Mouse (Mus musculus) ovary, adult 18-20 months (tissue): ENCODE measurements around the gene Gimap7.

Source experiments
- DNase-seq: peaks from one replicate; pipeline ENCODE4 v3.0.0; 2022; ENCODE audit warnings: low spot score, mixed read lengths

Gimap7 gene

DNA sequence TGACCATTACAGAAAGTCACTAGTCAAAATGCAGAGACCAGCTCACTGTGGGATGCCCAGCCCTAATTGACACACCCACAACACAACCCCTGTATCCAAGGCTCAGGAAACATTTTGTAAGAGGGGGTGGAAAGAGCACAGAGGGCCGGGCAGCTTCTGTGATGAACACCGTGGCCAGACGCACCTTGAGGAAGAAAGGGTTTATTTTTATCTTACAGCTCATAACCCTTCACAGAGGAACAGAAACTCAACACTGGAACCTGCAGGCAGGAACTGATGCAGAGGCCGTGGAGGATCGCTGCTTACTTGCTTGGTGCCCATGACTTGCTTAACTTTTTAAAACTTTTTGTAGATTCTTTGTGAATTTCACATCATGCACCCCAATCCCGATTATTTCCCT, 25.5 kb upstream of the Gimap7 start:
- no peak for DNase-seq

DNA sequence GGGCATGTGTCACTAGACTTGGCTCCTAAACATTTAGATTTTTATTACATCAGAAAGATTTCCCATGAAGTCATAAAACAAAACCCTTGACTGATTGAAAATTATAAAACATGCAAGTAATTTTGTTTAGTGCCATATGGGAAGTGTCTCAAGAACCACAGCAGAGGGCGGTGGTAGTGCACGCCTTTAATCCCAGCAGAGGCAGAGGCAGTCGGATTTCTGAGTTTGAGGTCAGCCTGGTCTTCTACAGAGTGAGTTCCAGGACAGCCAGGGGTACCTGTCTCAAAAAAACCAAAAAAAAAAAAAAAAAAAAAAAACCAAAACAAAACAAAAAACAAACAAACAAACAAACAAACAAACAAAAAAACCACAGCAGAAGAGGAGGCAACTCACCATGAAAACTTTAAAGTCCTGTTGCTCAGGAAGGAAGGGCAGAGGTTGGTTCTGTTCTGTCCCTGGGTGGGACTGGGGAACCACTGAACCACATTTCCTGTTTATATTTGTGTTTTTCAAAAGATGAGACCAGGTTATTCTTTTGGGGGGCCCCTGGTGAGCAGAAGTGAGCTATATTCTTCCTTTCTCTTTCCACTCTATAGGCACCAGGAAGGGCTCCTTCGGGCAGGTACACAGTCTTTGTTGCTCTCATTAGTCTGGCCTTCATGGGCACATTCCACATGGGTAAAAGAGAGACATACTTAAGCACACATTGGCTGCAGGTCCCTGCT, 21.4 kb upstream of the Gimap7 start:
- DNase-seq: no peak

DNA sequence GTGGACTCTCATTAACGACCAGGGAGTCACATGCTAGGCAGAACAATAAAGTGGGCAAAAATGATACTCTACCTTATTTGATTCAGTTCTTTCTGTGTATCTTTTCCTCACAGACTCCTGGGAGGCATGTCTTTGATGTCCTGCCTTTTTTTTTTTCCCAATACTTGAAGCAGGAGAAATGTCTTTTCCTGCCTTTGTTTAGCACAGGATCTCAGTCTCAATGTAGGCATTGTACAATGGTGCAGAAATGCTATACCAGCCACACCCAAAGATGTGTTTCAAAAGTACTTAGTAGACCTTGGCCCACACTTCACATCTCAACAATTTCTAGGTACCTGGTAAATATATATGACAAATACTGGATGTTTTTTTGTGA, 20.9 kb upstream of the Gimap7 start:
- no peak for DNase-seq

DNA sequence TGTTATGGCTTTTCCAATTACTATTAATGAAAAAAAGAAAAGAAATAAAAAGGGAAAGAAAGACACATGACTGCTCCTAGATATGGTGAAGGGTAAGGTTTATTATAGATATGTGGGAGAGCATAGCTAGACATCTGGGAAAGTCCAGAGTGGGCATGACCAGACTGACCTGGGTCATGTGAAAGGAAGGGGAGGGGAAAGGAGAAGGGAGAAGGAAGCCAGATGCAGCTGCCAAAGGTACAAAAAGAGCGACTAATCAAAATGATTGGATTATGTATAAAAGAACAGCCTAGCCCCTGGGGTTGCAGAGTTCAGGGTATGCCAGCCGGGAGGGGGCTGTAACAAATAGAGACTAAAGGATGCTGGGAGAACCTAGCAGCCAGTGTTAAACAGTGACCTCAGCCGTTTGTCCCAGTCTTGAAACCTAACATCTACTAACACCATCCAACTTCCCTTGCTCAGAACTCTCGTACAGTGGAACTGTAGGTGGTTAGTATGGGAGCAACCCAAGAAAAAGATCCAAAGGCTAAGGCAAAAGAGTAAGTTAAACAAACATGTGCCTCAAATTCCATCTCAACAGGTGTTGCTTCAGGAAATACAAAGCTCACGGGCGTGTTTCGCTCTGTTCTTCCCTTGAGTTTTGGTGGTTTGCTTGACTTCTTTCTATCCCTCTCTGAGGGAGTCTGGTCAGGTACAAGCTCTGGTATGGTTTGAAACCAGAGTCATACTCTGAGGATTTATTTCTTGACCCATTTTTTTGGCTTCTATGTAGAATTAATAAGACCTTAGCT, 20.2 kb upstream of the Gimap7 start:
- no peak for DNase-seq

DNA sequence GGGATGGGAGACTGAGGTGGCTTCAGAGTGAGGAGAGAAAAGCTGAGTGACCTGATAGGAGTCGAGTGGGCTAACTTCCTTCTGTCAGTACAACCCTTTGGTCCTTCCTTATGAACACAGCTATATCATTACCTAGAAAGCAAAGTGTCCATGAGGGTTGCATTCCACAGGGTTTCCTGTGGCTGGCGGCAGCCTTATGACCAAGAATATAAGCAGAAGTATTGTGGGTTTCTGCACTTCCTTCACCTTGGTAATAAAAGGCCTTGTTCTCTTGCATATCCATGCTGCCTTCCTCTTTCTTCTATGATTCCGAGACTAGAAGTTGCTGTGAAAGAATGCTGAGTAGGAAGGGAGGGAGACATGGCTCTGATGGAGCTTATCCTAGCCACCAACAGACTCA, 19.5 kb upstream of the Gimap7 start:
- DNase-seq: no peak

DNA sequence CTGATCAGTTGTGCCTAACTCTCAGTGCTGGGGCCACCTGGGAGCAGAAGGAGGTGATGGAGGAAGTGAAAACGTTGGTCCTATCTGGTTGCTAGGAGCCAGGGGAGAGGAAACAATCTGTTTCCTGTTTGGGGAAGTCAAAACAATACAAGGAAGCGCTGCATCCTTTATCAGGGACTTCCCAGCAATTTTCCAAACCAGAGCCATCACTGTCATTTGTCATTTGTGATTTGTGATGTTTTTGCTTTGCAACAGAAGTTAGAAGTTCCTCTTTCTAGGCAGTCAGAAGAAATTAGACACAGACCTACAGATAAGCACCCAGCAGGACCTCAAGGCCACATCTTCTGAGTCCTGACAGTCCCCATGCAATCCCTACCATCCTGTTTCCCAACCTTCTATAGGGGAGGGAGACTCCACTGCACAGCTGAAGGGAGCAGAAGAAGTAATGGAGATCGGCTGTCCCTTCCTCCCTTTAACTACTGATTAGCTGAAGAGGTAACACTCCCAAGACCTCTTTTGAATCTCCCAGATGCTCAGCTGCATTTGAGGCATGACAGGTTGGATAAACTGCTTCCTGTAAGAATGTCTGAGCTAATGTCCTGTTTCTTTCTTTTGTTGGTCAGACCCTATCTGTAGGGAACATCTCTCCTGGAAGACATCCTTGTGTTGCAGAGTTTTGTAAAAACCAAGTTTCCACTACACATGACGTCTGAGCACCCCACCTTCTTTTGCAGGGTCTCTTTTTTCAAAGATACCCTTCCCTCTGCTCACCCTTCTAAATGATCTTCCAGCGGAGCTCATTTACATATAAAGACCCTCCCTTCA, 18.0 kb upstream of the Gimap7 start:
- no peak for DNase-seq

DNA sequence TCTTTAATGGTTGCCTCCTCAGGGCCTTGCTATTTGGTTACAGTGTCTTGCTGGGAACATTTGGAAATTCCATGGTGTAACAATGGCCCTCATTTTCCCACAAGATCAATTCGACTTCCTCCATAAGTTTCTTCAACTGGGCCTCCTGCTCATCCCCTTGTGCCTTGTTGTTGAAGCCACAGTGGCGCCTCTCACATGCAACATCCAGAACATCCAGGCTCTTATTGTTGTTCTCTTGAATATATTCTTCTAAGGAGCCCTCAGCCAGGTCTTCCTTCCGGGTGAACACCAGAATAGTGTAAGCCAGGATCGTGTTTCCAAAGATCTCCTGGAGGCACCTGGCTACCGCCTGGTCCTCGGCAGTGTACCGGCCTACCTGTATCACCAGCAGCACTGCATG, 16.3 kb upstream of the Gimap7 start:
- no peak for DNase-seq

DNA sequence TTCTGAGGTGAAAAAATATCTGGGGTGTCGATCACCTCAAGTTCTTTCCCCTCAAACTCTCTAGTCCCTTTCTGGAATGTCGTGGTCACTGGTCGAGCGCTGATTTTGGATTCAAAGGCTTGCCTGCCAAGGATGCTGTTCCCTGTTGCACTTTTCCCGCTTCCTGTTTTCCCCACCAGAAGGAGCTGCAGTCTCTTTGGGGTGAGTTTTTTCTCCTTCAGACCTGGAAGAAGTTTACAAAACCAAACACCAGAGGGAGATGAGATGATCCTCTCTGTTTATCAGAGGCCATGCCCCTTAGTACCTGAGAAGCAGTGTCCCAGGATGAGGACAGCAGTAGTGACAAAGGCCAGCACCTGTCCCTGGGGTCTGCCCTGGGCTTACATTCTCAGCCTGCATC, 15.8 kb upstream of the Gimap7 start:
- no peak for DNase-seq

DNA sequence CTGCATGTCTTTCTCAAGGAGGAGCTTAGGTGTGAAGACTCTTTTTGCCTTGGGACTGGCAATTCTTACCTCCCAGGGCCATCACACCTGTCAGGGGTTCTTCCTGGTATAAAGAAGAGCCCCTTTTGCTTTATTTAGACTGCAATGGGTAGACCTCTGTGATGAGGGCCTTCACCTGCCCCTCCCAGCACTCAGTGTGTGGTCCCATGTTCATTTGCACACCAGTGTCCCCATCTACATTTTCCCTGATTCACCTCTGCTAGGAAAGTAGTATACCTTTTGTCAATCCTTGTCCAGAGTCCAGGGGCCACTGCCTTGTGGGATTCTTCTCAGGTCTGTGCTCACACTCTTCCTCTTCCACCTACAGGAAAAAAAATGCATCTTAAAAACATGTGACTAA, 14.3 kb upstream of the Gimap7 start:
- DNase-seq: no peak

DNA sequence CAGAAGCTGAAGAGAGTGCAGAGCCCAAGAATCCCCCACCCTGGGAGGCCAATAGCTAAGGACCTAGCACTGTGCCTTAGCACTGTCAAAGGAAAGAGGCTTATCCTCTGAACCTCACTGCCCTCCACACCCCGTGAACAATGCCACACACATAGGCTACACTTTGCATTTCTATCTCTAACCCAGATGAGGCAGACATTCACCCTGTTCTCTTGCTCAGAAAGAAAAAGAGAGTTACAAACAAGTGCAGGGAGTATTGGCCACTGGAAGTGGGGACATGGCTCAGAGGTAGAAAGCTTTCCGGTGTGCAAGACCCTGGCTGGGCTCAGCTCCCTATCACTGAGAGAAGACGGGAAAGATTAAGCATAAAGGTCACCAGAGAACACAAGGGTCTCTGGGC, 12.3 kb upstream of the Gimap7 start:
- no peak for DNase-seq

DNA sequence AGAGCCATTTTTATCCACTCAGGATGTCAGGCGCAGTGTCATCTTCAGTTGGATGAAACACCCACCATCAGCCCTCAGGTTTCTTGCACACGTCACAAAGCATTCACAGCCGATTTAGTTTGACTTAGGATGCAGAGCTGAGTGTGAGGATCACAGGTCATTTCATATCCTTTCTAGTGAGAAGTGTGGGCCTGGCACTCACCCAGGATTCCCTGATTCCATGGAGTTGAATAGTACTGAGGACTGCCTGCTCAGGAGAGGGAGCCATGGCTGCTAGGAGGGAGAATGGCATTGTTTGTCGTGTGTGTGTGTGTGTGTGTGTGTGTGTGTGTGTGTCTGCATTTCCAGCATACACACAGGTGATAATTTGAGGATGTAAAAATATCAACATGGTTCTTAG, 1.9 kb downstream of the Gimap7 start:
- no peak for DNase-seq

DNA sequence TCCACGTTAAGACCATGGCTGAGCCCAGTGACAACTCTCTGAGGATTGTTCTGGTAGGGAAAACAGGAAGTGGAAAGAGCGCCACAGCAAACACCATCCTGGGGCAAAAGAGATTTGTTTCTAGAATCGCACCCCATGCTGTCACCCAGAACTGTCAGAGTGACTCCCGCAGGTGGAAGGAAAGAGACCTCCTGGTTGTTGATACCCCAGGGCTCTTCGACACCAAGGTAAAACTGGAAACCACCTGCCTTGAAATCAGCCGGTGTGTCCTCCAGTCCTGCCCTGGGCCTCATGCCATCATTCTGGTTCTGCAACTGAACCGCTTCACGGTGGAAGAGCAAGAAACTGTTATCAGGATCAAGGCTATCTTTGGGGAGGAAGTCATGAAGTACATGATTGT, 5.0 kb downstream of the Gimap7 start:
- no peak for DNase-seq

DNA sequence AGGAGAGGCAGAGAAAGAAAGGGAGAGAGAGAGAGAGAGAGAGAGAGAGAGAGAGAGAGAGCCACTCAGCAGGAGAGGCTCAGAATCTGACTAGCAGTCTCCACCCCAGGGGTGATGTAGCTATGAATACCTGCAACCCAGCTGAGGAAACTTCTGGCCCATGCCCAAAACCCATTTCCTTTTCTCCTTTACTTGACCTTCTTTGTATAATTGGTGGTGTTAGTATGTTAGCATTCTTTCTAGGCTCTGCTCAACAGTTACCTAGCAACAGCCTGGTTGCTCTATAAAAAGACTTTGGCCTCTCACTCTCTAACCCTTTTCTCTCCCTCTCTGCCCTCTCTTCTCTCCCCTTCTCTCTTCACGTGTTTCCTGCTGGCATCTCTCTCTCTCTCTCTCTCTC, 7.1 kb downstream of the Gimap7 start:
- DNase-seq: no peak

DNA sequence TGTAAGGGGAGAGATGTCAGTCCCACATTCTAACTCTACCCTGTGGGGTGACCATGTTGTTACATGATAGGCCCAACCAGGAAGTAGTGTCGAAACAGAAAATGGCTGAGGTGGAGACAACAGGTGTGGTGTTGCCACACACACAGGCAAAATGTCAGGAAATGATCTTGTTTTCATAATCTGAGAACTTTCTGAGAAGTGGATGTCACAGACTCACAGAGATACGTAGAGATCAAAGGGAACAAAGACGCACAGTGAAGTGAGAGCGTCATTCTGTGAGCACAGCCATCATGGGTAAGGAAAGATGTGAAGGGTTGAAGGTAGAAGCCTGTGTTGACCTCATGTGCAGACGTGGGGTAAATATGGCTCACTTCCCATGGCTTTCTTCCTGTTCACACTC, 9.3 kb downstream of the Gimap7 start:
- no peak for DNase-seq

DNA sequence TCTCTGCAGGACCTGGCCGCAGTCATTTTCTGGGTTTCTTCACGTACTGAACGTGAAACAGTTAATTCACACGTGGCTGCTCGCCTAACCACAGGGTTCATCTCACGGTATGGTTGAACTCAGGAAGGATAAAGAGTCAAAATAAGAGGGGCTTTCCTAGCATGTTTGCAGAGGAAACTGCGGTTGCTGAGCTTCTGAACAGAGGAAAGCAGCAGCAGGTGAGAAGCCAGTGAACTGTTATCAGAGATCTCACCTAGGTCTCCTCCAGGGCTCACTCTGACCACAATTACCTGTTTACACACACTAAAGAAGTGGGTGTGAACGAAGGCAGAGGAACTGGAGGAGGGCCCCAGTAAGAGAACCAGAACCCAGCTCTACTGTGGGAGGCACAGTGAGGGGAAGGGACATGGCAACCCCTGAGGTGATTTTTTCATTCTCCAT, 14.5 kb downstream of the Gimap7 start:
- no peak for DNase-seq

DNA sequence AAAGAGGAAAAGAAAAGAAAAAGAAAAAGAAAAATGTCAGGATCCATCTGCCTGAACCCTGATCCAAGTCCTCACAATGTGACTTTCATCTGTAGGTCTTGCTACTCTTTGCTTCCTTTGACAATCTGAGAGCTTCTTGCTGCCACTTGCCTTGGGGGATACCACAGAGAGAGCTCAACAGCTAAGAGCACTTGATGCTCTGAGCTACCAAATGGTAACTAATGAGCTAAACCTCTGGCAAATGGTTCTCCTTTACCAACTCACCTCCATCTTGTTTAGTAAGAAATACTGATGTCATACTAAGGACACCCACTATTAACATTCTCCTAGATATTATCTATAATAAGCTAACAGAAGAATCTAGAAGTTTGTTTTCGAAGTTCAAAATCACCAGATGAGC, 15.2 kb downstream of the Gimap7 start:
- DNase-seq: no peak

DNA sequence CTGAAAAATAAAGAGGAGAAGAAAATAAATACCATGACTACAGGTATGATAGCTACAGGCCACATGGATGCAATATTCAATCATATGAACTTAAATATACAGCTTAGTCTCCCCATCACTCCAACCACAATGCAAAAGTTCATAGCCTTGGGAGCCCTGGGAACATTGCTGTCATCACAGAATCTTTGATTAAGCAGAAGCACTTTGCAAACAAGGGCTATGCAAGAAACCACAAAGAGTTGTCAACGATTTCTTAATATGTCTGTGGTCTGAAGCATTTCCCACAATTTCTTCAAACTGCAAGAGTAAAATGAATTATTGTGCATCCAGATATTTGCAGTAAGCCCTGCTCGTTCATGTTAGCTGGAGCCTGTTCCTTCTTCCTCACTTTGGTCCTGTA, 18.6 kb downstream of the Gimap7 start:
- no peak for DNase-seq

DNA sequence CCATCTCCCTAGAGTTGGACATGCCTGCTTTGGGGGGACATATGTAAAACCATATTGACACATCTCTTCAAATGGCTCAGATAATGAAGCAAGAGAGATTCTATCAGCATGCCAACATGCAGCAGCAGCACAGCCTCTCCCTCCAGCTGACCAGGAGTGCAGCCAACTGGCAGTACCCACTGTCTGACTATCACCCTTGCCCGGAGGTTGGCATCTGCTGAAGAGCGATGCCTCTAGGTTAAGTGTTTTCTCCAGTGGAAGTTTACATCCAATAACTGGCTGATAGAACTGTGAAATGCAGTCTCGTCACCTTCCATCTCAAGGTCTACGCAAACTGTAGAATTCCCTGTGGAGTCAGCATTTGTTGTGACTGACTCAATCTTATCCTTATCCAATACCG, 19.3 kb downstream of the Gimap7 start:
- DNase-seq: no peak

DNA sequence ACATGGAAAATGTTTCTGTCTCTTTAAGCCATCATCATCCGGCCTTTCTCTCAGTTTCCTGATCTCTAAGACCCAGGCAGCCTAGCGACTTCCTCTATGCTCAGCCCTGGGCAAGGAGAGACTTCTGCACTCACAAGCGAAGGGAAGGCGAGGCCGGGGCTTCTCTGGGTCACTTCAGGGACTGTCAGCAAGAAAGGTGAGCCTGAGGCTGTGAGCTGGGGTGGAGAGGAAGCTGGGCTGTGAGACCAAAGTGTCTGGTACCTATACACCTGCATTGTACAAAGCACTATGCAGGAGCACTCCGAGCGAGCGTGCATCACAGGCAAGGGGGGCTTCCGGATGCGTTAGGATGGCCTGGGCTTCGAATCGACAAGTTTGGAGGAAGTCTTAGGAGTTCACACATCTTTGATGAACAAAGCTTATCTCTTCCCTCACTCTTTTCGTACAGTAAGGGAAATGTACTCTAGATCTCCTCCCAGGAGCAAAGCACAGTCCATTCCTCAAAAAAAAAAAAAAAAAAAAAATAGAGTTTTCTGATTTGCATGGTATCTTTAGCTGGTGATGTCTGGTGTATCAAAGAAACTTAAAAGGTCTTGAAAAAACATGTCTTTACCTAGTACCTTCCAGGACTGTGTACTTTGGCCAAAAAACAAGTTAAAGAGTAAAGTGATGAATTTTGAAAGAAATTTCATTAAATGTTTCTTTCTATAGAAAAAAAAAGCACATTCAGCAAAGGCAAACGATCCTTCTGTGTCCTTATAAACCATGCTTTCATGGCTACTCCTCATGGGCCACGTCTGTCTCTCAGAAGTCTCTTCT, 20.7 kb downstream of the Gimap7 start, which contains the start of gene Gimap1:
Gimap1 (plus strand) TSS at position 94 of the 819 bp plus-strand sequence.
- DNase-seq: no peak

DNA sequence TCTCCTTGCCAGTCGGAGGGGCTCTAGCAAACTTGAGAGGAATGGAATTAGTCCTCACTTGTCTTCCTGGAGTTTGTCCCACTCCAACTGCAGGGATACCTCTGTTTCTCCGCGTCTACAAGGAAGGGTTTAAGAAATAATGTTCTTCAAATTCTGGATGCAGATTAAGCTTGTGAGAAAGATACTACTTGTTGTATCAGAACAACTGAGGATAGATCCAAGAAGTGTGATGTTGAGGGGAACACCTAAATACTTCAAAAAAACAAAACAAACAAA, 21.3 kb downstream of the Gimap7 start:
- no peak for DNase-seq

DNA sequence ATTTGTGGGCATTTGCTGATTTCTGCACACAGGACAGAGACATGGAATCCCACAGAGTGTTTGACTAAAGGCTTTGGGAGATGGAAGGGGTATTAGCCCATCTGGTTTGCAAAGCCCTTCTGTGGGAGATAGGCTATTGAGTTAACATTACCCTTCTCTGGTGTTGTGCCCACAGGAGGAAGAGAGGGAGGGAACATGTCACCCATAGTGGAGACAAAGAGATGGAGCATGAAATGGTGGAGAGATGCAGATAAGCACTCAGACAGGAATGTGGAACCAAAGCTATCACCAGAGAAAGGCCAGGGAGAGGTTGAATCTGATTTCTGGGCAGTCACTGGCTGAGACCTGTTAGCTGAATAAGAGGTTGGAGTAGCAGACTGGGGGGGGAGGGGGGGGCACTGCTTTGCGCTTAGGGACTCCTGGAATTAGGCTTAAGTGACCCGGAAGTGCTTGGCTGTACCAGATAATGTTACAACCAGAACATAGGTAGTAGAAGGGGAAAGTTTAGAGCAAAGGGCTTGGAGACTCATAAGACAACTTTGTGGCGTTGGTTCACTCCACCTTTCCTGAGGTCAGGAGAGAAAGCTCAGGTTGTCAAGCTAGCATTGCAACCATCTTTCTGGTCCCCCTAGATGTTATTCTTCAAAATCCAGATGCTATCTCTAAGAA, 22.2 kb downstream of the Gimap7 start:
- DNase-seq: no peak

DNA sequence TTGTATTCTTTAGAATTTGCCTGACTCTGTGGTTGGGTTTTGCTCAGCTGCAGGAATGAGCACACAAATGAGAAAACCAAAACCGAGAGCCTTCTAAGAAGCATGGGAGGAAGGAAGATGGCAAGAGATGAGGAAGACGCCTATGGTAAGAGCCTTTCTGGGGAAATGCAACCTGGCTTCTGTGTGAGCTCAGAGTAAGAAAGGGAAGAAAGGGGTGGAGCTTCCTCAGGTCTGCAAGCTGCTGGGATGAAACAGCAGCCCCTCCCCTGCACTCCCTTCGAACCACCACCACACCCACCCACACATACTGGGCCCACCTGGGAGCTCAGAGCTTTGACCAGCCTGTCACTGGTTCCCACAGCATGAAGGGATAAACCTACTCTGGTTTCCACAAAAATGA, 22.9 kb downstream of the Gimap7 start:
- DNase-seq: no peak
